Mouse (Mus musculus) midbrain, postnatal 0 days (tissue): ENCODE data around the gene Thsd4. TPM values are rescaled to one million over a fixed set of nuclear protein-coding genes. Genes with fewer than 3 reads are reported as not detected.

ENCODE experiments used
- ATAC-seq: fragments of 200-750 bp; cut with Nextera tagmentation; 2 replicates; pipeline ENCODE4 v1.8.0; 2017; ENCODE audit warnings: moderate number of reproducible peaks, mild to moderate bottlenecking, moderate TSS enrichment, moderate library complexity; ENCODE audit not compliant: low FRiP score
- DNase-seq: peaks from one replicate; pipeline ENCODE4 v3.0.0-alpha.2; 2015; ENCODE audit warnings: low spot score
- H3K27ac ChIP-seq: fragments of 300-500 bp; sonication (generic); 2 replicates; pipeline ENCODE4 v1.5.1; 2014; ENCODE audit warnings: low read depth, mild to moderate bottlenecking, low read length, mixed read lengths
- H3K27me3 ChIP-seq: fragments of 300-500 bp; sonication (generic); 2 replicates; pipeline ENCODE4 v1.6.1; 2014; ENCODE audit warnings: low read length, control low read depth, mixed read lengths; ENCODE audit not compliant: insufficient read depth
- H3K36me3 ChIP-seq: fragments of 300-500 bp; sonication (generic); 2 replicates; pipeline ENCODE4 v1.6.1; 2014; ENCODE audit warnings: low read length, control low read depth, mixed read lengths; ENCODE audit not compliant: insufficient read depth
- H3K4me1 ChIP-seq: fragments of 300-500 bp; sonication (generic); 2 replicates; pipeline ENCODE4 v1.6.1; 2014; ENCODE audit warnings: mild to moderate bottlenecking, control low read depth, antibody characterized with exemption, low read length, mixed read lengths; ENCODE audit not compliant: insufficient read depth
- H3K4me2 ChIP-seq: fragments of 300-500 bp; sonication (generic); 2 replicates; pipeline ENCODE4 v1.6.1; 2014; ENCODE audit warnings: low read depth, mild to moderate bottlenecking, low read length, mixed read lengths; ENCODE audit not compliant: poor library complexity, severe bottlenecking
- H3K4me3 ChIP-seq: fragments of 300-500 bp; sonication (generic); 2 replicates; pipeline ENCODE4 v1.5.1; 2014; ENCODE audit warnings: low read depth, mild to moderate bottlenecking, low read length, moderate library complexity
- H3K9ac ChIP-seq: fragments of 300-500 bp; sonication (generic); replicated peaks from 2 replicates; pipeline ENCODE4 v1.6.1; 2014; ENCODE audit warnings: mild to moderate bottlenecking, low read length, moderate library complexity, mixed read lengths; ENCODE audit not compliant: poor library complexity, severe bottlenecking
- H3K9me3 ChIP-seq: fragments of 300-500 bp; sonication (generic); 2 replicates; pipeline ENCODE4 v1.6.1; 2016; ENCODE audit warnings: low read length, control low read depth
- CTCF ChIP-seq: IDR thresholded peaks from 2 replicates; pipeline ENCODE4 v1.5.1; 2016; ENCODE audit warnings: antibody characterized with exemption, mild to moderate bottlenecking
- WGBS: fragments of 180-500 bp; shearing (Covaris S2); extraction: QIAGEN DNeasy Blood & Tissue Kit; methylation state at CpG from one replicate; pipeline ENCODE4 v1.1.7; 2014; 5-methylcytosine and 5-hydroxymethylcytosine counted together
- polyA plus RNA-seq: library from polyadenylated mRNA; unstranded; fragments of >200 nt; fragmentation: Nextera tagmentation; extraction: Ambion mirVana; gene quantifications from 2 replicates; pipeline ENCODE4 v1.2.1, GENCODE M21; 2015
- total RNA-seq: library from RNA; depleted of rRNA; stranded (reverse); fragments of >200 nt; gene quantifications from 2 replicates; pipeline ENCODE4 v1.2.3, GENCODE M21; 2014

The Thsd4 gene
- total and polyA plus RNA-seq, 2 experiments from 2014 or later = 4.8 to 23.6 TPM

DNA sequence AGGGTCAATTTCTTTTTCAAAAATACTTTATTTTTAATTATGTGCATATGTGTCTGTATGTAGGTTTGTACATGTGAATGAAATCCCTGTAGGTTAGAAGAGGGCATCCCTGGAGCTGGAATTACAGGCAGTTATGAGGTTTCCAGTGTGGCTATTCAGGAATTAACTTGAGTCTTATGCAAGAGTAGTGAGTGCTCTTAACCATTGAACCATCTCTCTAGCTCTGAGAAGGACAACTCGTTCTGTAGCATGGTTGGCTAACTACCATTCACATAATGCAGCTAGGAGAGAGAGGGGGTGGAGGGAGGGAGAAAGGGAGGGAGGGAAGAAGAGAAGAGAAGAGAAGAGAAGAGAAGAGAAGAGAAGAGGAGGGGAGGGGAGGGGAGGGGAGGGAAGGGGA lies 444.1 kb downstream of the Thsd4 start:
- Histone ChIP-seq H3K27ac (no peak overlapping the region), H3K4me3 (no peak overlapping the region), H3K4me1 (peaks cover 2% of the 10 kb centered on the region; the same call in 1 of the 2 replicates), H3K36me3 (no peaks in the 10 kb centered on the region), H3K9ac (no peak overlapping the region), H3K9me3 (no peaks in the 10 kb centered on the region), H3K4me2 (no peak overlapping the region), H3K27me3 (no peaks in the 10 kb centered on the region)
- no peak for TF ChIP-seq CTCF
- 27% methylated on average over 1 of the region's 1 CpGs for WGBS
- ATAC-seq = no peak
- DNase-seq = no peak

DNA sequence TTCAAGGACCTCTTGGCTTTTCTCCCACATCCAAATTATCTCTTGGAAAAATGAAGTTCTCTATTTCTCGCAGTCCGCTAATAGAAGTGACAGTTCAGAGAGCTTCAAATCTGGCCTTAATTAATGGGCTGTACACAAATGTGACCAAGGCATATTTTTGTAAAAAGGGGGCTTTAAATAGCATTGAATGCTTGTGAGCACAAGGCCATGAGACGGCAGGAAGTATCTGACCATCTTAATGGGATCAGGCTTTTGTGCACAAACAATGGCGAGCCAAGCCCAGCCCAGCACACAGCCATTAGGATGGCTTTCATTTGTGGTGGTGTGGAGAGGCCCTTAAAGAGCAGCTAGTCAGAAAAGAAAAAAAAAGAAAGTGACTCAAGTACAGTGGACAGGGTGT lies 445.4 kb downstream of the Thsd4 start:
- Histone ChIP-seq H3K27me3 (no peaks in the 10 kb centered on the region), H3K9me3 (no peaks in the 10 kb centered on the region), H3K27ac (no peak overlapping the region), H3K4me1 (no peaks in the 10 kb centered on the region), H3K4me2 (no peak overlapping the region), H3K36me3 (no peaks in the 10 kb centered on the region), H3K9ac (no peak overlapping the region), H3K4me3 (no peak overlapping the region)
- DNase-seq (no peak), ATAC-seq (no peak)
- 47% methylated on average over 4 of the region's 4 CpGs for WGBS
- no peak for TF ChIP-seq CTCF

DNA sequence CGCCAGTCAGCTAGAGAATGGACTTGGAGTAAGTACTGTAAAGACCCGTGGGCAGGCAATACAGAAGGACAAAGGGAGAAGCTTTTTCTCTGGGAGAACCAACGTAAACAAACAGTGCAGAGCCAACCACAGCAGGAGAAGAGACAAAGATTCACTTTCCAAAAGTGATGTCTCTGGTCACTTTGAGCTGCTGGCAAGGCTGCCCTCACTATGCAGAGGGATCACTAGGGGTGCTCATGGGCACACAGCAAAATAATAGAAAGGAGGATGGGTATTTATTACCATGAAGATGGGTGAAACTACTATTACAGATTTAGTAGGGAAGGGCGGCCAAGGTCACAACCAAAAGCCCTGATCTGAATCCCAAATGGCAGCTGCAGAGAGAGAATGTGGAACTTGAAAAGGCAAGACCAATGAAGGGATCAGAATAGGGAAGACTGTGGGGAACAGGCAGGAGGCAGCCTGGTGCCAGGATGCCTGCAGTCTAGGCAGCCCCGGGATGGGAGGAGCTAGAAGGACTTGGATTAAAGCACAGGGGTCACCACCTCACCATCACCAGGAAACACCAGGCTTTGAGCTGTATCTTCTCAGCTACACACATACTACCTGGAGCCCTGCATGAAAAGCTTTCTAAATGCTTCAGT lies 450.1 kb downstream of the Thsd4 start:
- no peak overlapping the region for H3K27ac ChIP-seq
- WGBS = 30% methylated on average over 5 of the region's 5 CpGs
- no peaks in the 10 kb centered on the region for H3K4me1 ChIP-seq
- H3K4me2 ChIP-seq = no peak overlapping the region
- H3K9me3 ChIP-seq = no peaks in the 10 kb centered on the region
- no peaks in the 10 kb centered on the region for H3K36me3 ChIP-seq
- no peak overlapping the region for H3K4me3 ChIP-seq
- no peak for ATAC-seq
- no peak overlapping the region for H3K9ac ChIP-seq
- DNase-seq = peak; percentile 31
- no peaks in the 10 kb centered on the region for H3K27me3 ChIP-seq
- TF ChIP-seq CTCF = 0 out of 2 replicates have a peak, but pooled peaks have one; percentile 3

DNA sequence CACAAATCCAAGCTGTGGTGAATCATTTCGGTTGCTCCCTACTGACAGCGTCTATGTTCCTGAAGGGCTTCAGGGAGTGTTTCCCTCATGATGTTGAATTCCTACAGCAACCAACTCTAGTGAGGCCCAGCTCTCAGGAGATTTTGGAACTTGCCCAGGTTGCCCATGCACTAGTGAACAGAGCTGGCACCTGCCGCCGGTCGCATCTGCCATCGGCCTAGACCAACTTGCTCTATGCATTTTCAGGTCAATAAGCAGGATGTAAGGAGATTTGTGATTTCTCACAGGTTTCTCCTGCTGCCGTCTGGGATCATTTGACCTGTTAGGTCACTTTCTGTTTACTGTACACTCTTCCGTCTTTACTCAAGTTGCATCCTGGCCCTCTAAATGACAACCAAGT lies 454.6 kb downstream of the Thsd4 start:
- DNase-seq (peak; percentile 27), ATAC-seq (no peak)
- Histone ChIP-seq H3K4me2 (no peak overlapping the region), H3K36me3 (no peaks in the 10 kb centered on the region), H3K9me3 (no peaks in the 10 kb centered on the region), H3K27ac (no peak overlapping the region), H3K9ac (no peak overlapping the region), H3K27me3 (no peaks in the 10 kb centered on the region), H3K4me1 (no peaks in the 10 kb centered on the region), H3K4me3 (no peak overlapping the region)
- WGBS = 92% methylated on average over 8 of the region's 8 CpGs
- no peak for TF ChIP-seq CTCF

DNA sequence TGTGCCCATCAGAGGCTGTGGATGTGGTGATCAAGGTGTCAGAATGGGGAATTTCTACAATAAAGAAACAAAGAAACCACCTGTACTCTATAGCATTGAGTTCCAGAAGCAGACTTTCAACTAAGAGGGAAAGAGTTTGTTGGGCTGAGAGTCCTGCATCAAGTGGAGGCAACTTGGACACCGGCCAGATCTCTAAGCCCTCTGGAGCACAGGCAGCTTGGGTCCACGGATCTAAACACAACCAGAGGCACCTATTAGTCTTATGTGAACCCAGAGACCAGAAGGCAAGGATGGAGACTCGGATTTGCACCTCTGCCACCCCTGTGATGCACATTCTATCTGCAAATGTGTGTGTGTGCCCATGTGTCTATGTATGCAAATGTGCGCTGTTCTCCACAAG lies 456.7 kb downstream of the Thsd4 start:
- H3K27ac ChIP-seq = no peak overlapping the region
- H3K4me1 ChIP-seq = no peaks in the 10 kb centered on the region
- H3K9me3 ChIP-seq = no peaks in the 10 kb centered on the region
- H3K4me3 ChIP-seq = no peak overlapping the region
- DNase-seq = no peak
- no peak overlapping the region for H3K4me2 ChIP-seq
- H3K9ac ChIP-seq = no peak overlapping the region
- no peak for ATAC-seq
- 73% methylated on average over 4 of the region's 4 CpGs for WGBS
- no peak for TF ChIP-seq CTCF
- H3K36me3 ChIP-seq = no peaks in the 10 kb centered on the region
- no peaks in the 10 kb centered on the region for H3K27me3 ChIP-seq

DNA sequence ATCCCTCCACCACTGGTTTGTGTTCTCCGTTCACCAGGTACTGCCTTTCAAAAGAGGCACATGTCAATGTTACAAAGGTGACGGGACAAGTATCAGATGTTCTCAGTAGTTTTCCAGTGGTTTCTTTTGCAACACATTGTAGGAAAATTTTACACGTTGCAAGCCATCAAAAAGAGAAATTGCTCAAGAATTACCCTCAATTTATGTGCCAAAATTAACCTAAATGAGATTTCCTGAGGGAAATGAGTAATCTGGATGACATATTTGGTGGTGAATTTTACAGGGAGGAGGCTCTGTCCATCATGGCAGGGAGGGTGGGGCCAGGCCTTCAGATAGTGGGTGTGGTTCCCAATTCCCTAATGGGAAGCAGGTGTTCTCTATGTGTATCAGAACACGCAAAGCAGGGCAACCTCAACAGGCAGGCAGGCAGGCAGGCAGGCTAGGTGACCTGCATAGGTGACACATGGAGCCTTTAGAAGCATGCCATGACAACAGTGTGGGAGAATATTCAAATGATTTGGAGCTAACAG lies 458.6 kb downstream of the Thsd4 start:
- Histone ChIP-seq H3K9ac (no peak overlapping the region), H3K4me1 (no peaks in the 10 kb centered on the region), H3K9me3 (no peaks in the 10 kb centered on the region), H3K27ac (no peak overlapping the region), H3K4me2 (no peak overlapping the region), H3K27me3 (no peaks in the 10 kb centered on the region), H3K36me3 (no peaks in the 10 kb centered on the region), H3K4me3 (no peak overlapping the region)
- no peak for TF ChIP-seq CTCF
- ATAC-seq (no peak), DNase-seq (no peak)
- WGBS = 87% methylated on average over 4 of the region's 4 CpGs
